Mouse (Mus musculus): Measurements from ENCODE around the gene Peg10. TPM values are rescaled to one million over a fixed set of nuclear protein-coding genes. Genes with fewer than 3 reads are reported as not detected.
"Not testable (repeated sequence)": the region's sequence is repeated elsewhere in the genome, so short reads cannot be mapped to it uniquely, and the experiment has no call there.

The Peg10 gene
- polyA plus RNA-seq, 2 experiments, result 3.0 to 13.0 TPM

DNA sequence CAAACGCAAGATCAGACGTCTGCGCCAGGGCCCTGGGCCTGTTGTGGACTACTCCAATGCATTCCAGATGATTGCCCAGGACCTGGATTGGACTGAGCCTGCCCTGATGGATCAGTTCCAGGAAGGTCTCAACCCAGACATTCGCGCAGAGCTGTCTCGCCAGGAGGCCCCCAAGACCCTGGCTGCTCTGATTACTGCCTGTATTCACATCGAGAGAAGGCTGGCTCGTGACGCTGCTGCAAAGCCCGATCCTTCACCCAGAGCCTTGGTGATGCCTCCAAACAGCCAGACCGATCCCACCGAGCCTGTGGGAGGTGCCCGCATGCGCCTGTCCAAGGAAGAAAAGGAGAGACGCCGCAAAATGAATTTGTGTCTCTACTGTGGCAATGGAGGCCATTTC lies 7.8 kb downstream of the Peg10 start:
- no peak for DNase-seq (ENCODE audit: low read depth in 3 of 3, low spot score in 3 of 3)
- H3K4me2 ChIP-seq (ENCODE audit: low read depth), result no peak overlapping the region
- no peaks in the 10 kb centered on the region for H3K9me3 ChIP-seq (ENCODE audit: control insufficient read depth, low read length)
- TF ChIP-seq CTCF (IDR thresholded peaks at IDR 0.05; ENCODE audit: low read depth) (no peak), EP300 (IDR thresholded peaks at IDR 0.05; ENCODE audit: low read depth) (no peak)
- no peaks in the 10 kb centered on the region for H3K36me3 ChIP-seq (replicated peaks; ENCODE audit: control insufficient read depth, insufficient read depth, low read depth)
- H3K4me3 ChIP-seq (ENCODE audit: insufficient read depth in 1 of 2, low read depth in 2 of 2, low read length in 2 of 2), result no peak overlapping the region
- H3K9ac ChIP-seq (replicated peaks), result no peak overlapping the region
- H3K4me1 ChIP-seq (replicated peaks; ENCODE audit: control insufficient read depth in 2 of 2, insufficient read depth in 2 of 2, low read length in 1 of 2), result no peaks in the 10 kb centered on the region
- WGBS (ENCODE audit: insufficient replicate concordance), result 82% methylated on average over 16 of the region's 16 CpGs
- no peak overlapping the region for H3K27ac ChIP-seq
- ATAC-seq (ENCODE audit: insufficient read depth), result no peak
- H3K27me3 ChIP-seq (ENCODE audit: control insufficient read depth, insufficient read depth, low read length), result no peaks in the 10 kb centered on the region

DNA sequence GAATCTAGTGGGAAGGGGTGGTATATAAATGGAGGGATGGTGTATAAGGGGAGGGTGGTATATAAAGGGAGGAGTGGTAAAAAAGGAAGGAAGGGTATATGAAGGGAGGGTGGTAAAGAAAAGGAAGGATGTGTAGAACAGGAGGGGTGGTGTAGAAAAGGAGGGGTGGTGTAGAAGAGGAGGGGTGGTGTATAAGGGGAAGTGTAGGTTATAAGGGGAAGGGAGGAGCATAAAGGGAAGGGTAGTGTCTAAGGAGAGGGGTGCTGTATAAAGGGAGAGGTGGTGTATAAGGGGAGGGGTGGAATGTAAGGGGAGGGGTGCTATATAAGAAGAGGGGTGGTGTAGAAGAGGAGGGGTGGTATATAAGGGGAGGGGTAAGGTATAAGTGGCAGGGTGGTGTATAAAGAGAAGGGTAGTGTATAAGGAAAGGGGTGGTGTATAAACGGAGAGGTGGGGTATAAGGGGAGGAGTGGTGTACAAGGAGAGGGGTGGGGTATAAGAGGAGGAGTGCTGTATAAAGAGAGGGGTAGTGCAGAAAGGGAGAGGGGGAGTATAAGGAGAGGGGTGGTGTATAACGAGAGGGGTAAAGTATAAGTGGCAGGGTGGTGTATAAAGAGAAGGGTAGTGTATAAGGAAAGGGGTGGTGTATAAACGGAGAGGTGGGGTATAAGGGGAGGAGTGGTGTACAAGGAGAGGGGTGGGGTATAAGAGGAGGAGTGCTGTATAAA lies 14.5 kb downstream of the Peg10 start:
- not testable (repeated sequence) for H3K4me1 ChIP-seq (replicated peaks; ENCODE audit: control insufficient read depth in 2 of 2, insufficient read depth in 2 of 2, low read length in 1 of 2); H3K9ac ChIP-seq (replicated peaks); H3K36me3 ChIP-seq (replicated peaks; ENCODE audit: control insufficient read depth, insufficient read depth, low read depth); H3K4me3 ChIP-seq (ENCODE audit: insufficient read depth in 1 of 2, low read depth in 2 of 2, low read length in 2 of 2); DNase-seq (ENCODE audit: low read depth in 3 of 3, low spot score in 3 of 3); H3K27ac ChIP-seq; H3K27me3 ChIP-seq (ENCODE audit: control insufficient read depth, insufficient read depth, low read length); H3K9me3 ChIP-seq (ENCODE audit: control insufficient read depth, low read length); H3K4me2 ChIP-seq (ENCODE audit: low read depth)
- ATAC-seq (ENCODE audit: insufficient read depth), result 0 out of 2 replicates have a peak, but pooled peaks have one; percentile 18
- 33% methylated on average over 3 of the region's 3 CpGs for WGBS (ENCODE audit: insufficient replicate concordance)

DNA sequence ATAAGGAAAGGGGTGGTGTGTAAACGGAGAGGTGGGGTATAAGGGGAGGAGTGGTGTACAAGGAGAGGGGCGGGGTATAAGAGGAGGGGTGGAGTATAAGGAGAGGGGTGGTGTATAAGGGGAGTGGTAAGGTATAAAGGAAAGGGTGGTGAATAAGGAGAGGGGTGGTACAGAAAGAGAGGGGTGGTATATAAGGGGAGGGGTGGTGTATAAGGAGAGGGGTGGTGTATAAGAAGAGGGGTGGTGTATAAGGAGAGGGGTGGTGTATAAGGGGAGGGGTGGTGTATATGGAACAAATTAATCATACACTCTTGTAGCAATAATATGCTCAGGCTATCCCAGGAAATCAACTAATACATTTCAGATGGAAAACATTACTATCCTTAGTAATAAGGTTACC lies 15.1 kb downstream of the Peg10 start:
- Histone ChIP-seq H3K36me3 (replicated peaks; ENCODE audit: control insufficient read depth, insufficient read depth, low read depth) (no peaks in the 10 kb centered on the region), H3K4me2 (ENCODE audit: low read depth) (no peak overlapping the region), H3K4me3 (ENCODE audit: insufficient read depth in 1 of 2, low read depth in 2 of 2, low read length in 2 of 2) (no peak overlapping the region), H3K27me3 (ENCODE audit: control insufficient read depth, insufficient read depth, low read length) (no peaks in the 10 kb centered on the region), H3K9me3 (ENCODE audit: control insufficient read depth, low read length) (no peaks in the 10 kb centered on the region), H3K9ac (replicated peaks) (no peak overlapping the region), H3K4me1 (replicated peaks; ENCODE audit: control insufficient read depth in 2 of 2, insufficient read depth in 2 of 2, low read length in 1 of 2) (no peaks in the 10 kb centered on the region), H3K27ac (no peak overlapping the region)
- no peak for TF ChIP-seq EP300 (IDR thresholded peaks at IDR 0.05; ENCODE audit: low read depth)
- no peak for TF ChIP-seq CTCF (IDR thresholded peaks at IDR 0.05; ENCODE audit: low read depth)
- WGBS (ENCODE audit: insufficient replicate concordance), result 34% methylated on average over 2 of the region's 2 CpGs
- peak; percentile 92 for ATAC-seq (ENCODE audit: insufficient read depth)
- no peak for DNase-seq (ENCODE audit: low read depth in 3 of 3, low spot score in 3 of 3)

DNA sequence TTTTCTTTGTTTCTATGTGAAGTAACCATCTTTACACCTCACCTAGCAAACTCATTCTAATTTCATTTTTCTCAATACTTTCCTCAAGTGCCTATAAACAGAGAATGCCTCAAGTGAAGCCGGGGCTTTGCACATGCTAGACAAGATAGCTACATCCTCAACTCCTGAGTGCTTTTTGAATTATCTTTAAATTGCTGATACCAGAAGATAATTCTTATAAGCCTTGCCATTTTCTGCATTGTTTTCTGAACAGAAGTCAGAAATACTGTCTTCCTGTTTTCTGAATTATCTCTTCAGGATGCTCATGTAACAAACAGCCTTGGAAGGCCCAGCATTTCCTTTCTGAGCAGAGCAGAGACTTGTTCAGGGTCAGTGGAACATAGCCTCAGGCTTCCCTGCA lies 49.2 kb downstream of the Peg10 start:
- no peaks in the 10 kb centered on the region for H3K27me3 ChIP-seq (ENCODE audit: control insufficient read depth, insufficient read depth, low read length)
- no peaks in the 10 kb centered on the region; a peak in 1 of 4 replicates for H3K4me1 ChIP-seq (replicated peaks; ENCODE audit: control insufficient read depth in 2 of 2, insufficient read depth in 2 of 2, low read length in 1 of 2)
- no peak overlapping the region for H3K4me3 ChIP-seq (ENCODE audit: insufficient read depth in 1 of 2, low read depth in 2 of 2, low read length in 2 of 2)
- H3K4me2 ChIP-seq (ENCODE audit: low read depth), result no peak overlapping the region
- H3K9me3 ChIP-seq (ENCODE audit: control insufficient read depth, low read length), result no peaks in the 10 kb centered on the region
- WGBS (ENCODE audit: insufficient replicate concordance), result 44% methylated on average over 1 of the region's 1 CpGs
- TF ChIP-seq EP300 (IDR thresholded peaks at IDR 0.05; ENCODE audit: low read depth) (no peak), CTCF (IDR thresholded peaks at IDR 0.05; ENCODE audit: low read depth) (no peak)
- DNase-seq (ENCODE audit: low read depth in 3 of 3, low spot score in 3 of 3) (no peak), ATAC-seq (ENCODE audit: insufficient read depth) (no peak)
- no peaks in the 10 kb centered on the region for H3K36me3 ChIP-seq (replicated peaks; ENCODE audit: control insufficient read depth, insufficient read depth, low read depth)
- H3K9ac ChIP-seq (replicated peaks), result no peak overlapping the region
- no peak overlapping the region for H3K27ac ChIP-seq

DNA sequence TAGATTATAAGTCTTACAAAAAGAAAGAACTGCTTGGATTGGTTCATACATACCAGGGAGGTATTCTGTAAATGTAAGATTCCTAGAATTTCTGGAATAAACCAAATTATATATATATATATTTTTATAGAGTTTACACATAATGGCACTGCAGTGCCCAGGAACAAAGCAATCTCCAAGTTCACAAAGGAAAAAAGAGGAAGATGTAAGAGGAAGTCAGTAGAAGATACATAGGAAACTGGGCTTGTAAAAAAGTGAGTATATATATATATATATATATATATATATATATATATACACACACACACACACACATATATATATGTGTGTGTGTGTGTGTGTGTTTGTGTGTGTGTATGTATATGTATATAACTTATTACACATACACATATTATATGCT lies 50.2 kb downstream of the Peg10 start:
- H3K4me1 ChIP-seq (replicated peaks; ENCODE audit: control insufficient read depth in 2 of 2, insufficient read depth in 2 of 2, low read length in 1 of 2); H3K9ac ChIP-seq (replicated peaks); H3K4me2 ChIP-seq (ENCODE audit: low read depth); H3K4me3 ChIP-seq (ENCODE audit: insufficient read depth in 1 of 2, low read depth in 2 of 2, low read length in 2 of 2); DNase-seq (ENCODE audit: low read depth in 3 of 3, low spot score in 3 of 3); H3K27me3 ChIP-seq (ENCODE audit: control insufficient read depth, insufficient read depth, low read length); H3K36me3 ChIP-seq (replicated peaks; ENCODE audit: control insufficient read depth, insufficient read depth, low read depth); ATAC-seq (ENCODE audit: insufficient read depth); H3K9me3 ChIP-seq (ENCODE audit: control insufficient read depth, low read length); H3K27ac ChIP-seq: not testable (repeated sequence)
